15 mouse cellular contexts compared by ENCODE assay signal in the genomic region with DNA sequence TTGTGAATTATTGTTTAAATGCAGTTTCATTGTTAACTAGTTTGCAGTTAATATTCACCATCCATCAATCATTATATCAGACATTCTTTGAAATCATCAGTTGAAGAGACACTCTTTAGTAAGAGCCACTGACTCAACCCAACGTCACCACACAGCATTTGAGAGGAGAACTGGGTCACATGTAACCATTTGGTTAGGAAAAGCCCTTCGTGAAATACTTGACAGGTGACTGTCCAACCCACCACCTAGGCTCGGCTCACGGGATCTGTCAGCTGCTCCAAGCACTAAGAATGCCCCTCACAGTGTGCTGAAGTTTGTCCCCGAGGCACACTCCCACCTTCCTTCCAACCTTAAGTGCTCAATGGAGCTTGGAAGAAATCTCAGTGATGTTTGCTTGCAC.
"Had no signal": no experiment of that assay in that cellular context is flagged by ENCODE, and none has a peak within 500 bp of the region (broad histone marks: within the 10 kb centered on the region; RNA-seq: fewer than 3 reads in every experiment).

No protein-coding gene starts in this region.

- ATAC-seq: intestine, embryonic 16.5 days; midbrain, embryonic 16.5 days had no signal

- H3K4me2 ChIP-seq: limb, embryonic 12.5 days; liver, embryonic 15.5 days; lung, embryonic 14.5 days; midbrain, embryonic 11.5 days; neural tube, embryonic 13.5 days had no signal

- H3K4me3 ChIP-seq: limb, embryonic 12.5 days; liver, embryonic 15.5 days; megakaryocyte, embryonic 14.5 days; neural tube, embryonic 13.5 days had no signal

- H3K27ac ChIP-seq: limb, embryonic 12.5 days; liver, embryonic 15.5 days; macrophage; neural tube, embryonic 13.5 days had no signal

- H3K9ac ChIP-seq: limb, embryonic 12.5 days; liver, embryonic 15.5 days; lung, embryonic 14.5 days; neural tube, embryonic 13.5 days had no signal

- H3K4me1 ChIP-seq: limb, embryonic 12.5 days; liver, embryonic 15.5 days; neural tube, embryonic 13.5 days had no signal

- H3K36me3 ChIP-seq: limb, embryonic 12.5 days; liver, embryonic 15.5 days; neural tube, embryonic 13.5 days had no signal

- H3K9me3 ChIP-seq: limb, embryonic 12.5 days; liver, embryonic 15.5 days had no signal

- DNase-seq: lung, embryonic 14.5 days; lung, postnatal 10 days; retina, postnatal 1 day; right cerebral cortex, postnatal 4 days; spleen, adult 18-20 months; thymus, adult 18-20 months; thymus, postnatal 14 days had no signal

- H3K27me3 ChIP-seq: limb, embryonic 12.5 days; liver, embryonic 15.5 days; megakaryocyte, embryonic 14.5 days; neural tube, embryonic 13.5 days had no signal
